Mouse (Mus musculus): Measurements from ENCODE around the gene Cd3e. TPM values are rescaled to one million over a fixed set of nuclear protein-coding genes. Genes with fewer than 3 reads are reported as not detected.
A peak's percentile ranks its signal among the peaks of the same experiment; 100 is the strongest.

Gene Cd3e
- polyA plus RNA-seq, 1 experiment = not detected

GRCm38 (mm10) chr9:45049731-45050130, 40.3 kb upstream of the Cd3e start:
- Histone ChIP-seq H3K4me3 (no peak overlapping the region), H3K36me3 (ENCODE audit: control insufficient read depth, insufficient read depth) (no peaks in the 10 kb centered on the region), H3K27me3 (ENCODE audit: control insufficient read depth, insufficient read depth, insufficient read length) (no peaks in the 10 kb centered on the region), H3ac (ENCODE audit: control insufficient read depth, insufficient read length) (no peak overlapping the region), H3K4me2 (ENCODE audit: low read depth) (no peak overlapping the region), H3K79me2 (ENCODE audit: control insufficient read depth, insufficient read depth) (no peaks in the 10 kb centered on the region)
- TF ChIP-seq TCF12 (IDR thresholded peaks at IDR 0.05; ENCODE audit: insufficient read depth, poor library complexity, severe bottlenecking) (no peak), MAX (IDR thresholded peaks at IDR 0.05; ENCODE audit: low read depth) (no peak), MYOD1 (IDR thresholded peaks at IDR 0.05; ENCODE audit: control insufficient read depth in 1 of 3, insufficient read length in 2 of 3, low read depth in 2 of 3) (no peak), TCF3 (IDR thresholded peaks at IDR 0.05; ENCODE audit: insufficient read length, low read depth) (no peak), POLR2A (IDR thresholded peaks at IDR 0.05; ENCODE audit: insufficient read length, low read depth) (no peak), POLR2AphosphoS2 (IDR thresholded peaks at IDR 0.05; ENCODE audit: insufficient read length, low read depth) (no peak), CEBPB (IDR thresholded peaks at IDR 0.05; ENCODE audit: insufficient read depth, poor library complexity, severe bottlenecking) (no peak), MYOG (IDR thresholded peaks at IDR 0.05; ENCODE audit: control insufficient read depth in 1 of 3, insufficient read depth in 1 of 3, insufficient read length in 2 of 3, low read depth in 2 of 3) (no peak), SRF (IDR thresholded peaks at IDR 0.05; ENCODE audit: control insufficient read depth, insufficient read length, low read depth) (no peak), USF1 (IDR thresholded peaks at IDR 0.05; ENCODE audit: low read depth) (no peak), REST (IDR thresholded peaks at IDR 0.05; ENCODE audit: insufficient read depth, insufficient read length) (no peak), E2F4 (IDR thresholded peaks at IDR 0.05; ENCODE audit: insufficient read depth) (no peak)

- no peaks in the 10 kb centered on the region for H3K36me3 ChIP-seq (ENCODE audit: control insufficient read depth, insufficient read depth)
- peak overlapping the region; percentile 41 for H3K4me2 ChIP-seq (ENCODE audit: low read depth)
- no peaks in the 10 kb centered on the region for H3K79me2 ChIP-seq (ENCODE audit: control insufficient read depth, insufficient read depth)
- peaks cover 9% of the 10 kb centered on the region for H3K27me3 ChIP-seq (ENCODE audit: control insufficient read depth, insufficient read depth, insufficient read length)
- H3ac ChIP-seq (ENCODE audit: control insufficient read depth, insufficient read length) = no peak overlapping the region
- TF ChIP-seq MYOD1 (IDR thresholded peaks at IDR 0.05; ENCODE audit: control insufficient read depth in 1 of 3, insufficient read length in 2 of 3, low read depth in 2 of 3) = no peak
- no peak for TF ChIP-seq TCF12 (IDR thresholded peaks at IDR 0.05; ENCODE audit: insufficient read depth, poor library complexity, severe bottlenecking)
- TF ChIP-seq SRF (IDR thresholded peaks at IDR 0.05; ENCODE audit: control insufficient read depth, insufficient read length, low read depth) = no peak
- TF ChIP-seq MYOG (IDR thresholded peaks at IDR 0.05; ENCODE audit: control insufficient read depth in 1 of 3, insufficient read depth in 1 of 3, insufficient read length in 2 of 3, low read depth in 2 of 3) = no peak
- no peak for TF ChIP-seq USF1 (IDR thresholded peaks at IDR 0.05; ENCODE audit: low read depth)
- TF ChIP-seq TCF3 (IDR thresholded peaks at IDR 0.05; ENCODE audit: insufficient read length, low read depth) = no peak
- TF ChIP-seq POLR2AphosphoS2 (IDR thresholded peaks at IDR 0.05; ENCODE audit: insufficient read length, low read depth) = no peak
- no peak for TF ChIP-seq E2F4 (IDR thresholded peaks at IDR 0.05; ENCODE audit: insufficient read depth)
- TF ChIP-seq POLR2A (IDR thresholded peaks at IDR 0.05; ENCODE audit: insufficient read length, low read depth) = no peak
- H3K4me3 ChIP-seq = no peak overlapping the region
Observed at GRCm38 (mm10) chr9:45048511-45048910, 39.1 kb upstream of the Cd3e start.

GRCm38 (mm10) chr9:45046973-45047372, 37.5 kb upstream of the Cd3e start:
- H3K4me3 ChIP-seq = no peak overlapping the region
- no peak overlapping the region for H3ac ChIP-seq (ENCODE audit: control insufficient read depth, insufficient read length)
- no peak for TF ChIP-seq POLR2A (IDR thresholded peaks at IDR 0.05; ENCODE audit: insufficient read length, low read depth)
- H3K36me3 ChIP-seq (ENCODE audit: control insufficient read depth, insufficient read depth) = no peaks in the 10 kb centered on the region
- H3K79me2 ChIP-seq (ENCODE audit: control insufficient read depth, insufficient read depth) = no peaks in the 10 kb centered on the region
- H3K4me2 ChIP-seq (ENCODE audit: low read depth) = no peak overlapping the region
- peaks cover 24% of the 10 kb centered on the region for H3K27me3 ChIP-seq (ENCODE audit: control insufficient read depth, insufficient read depth, insufficient read length)

DNA sequence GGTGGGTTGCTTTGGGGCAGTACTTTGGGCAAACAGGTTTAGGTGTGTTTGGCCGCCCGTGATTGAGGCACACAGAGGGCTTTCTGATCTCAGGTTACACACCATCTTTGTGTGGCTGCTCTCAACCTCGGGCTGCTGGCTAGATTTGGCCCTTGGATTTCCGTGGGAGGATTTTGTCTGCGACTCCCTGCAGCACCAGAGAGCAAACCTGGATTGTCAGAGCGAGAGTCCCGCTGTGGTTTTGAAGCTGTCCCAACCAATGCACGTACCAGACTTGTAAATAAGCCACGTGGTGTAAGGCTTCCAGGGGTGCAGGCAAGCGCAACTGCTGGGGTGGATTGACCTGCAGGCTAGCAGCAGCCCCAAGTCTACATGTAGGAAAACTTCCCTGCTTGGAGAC, 33.5 kb upstream of the Cd3e start:
- Histone ChIP-seq H3K36me3 (ENCODE audit: control insufficient read depth, insufficient read depth) (no peaks in the 10 kb centered on the region), H3K27me3 (ENCODE audit: control insufficient read depth, insufficient read depth, insufficient read length) (peaks cover 54% of the 10 kb centered on the region), H3ac (ENCODE audit: control insufficient read depth, insufficient read length) (no peak overlapping the region), H3K79me2 (ENCODE audit: control insufficient read depth, insufficient read depth) (no peaks in the 10 kb centered on the region), H3K4me2 (ENCODE audit: low read depth) (no peak overlapping the region), H3K4me3 (no peak overlapping the region)
- TF ChIP-seq POLR2AphosphoS2 (IDR thresholded peaks at IDR 0.05; ENCODE audit: insufficient read length, low read depth) (no peak), SRF (IDR thresholded peaks at IDR 0.05; ENCODE audit: control insufficient read depth, insufficient read length, low read depth) (no peak), E2F4 (IDR thresholded peaks at IDR 0.05; ENCODE audit: insufficient read depth) (no peak), MYOD1 (IDR thresholded peaks at IDR 0.05; ENCODE audit: control insufficient read depth in 1 of 3, insufficient read length in 2 of 3, low read depth in 2 of 3) (no peak)

DNA sequence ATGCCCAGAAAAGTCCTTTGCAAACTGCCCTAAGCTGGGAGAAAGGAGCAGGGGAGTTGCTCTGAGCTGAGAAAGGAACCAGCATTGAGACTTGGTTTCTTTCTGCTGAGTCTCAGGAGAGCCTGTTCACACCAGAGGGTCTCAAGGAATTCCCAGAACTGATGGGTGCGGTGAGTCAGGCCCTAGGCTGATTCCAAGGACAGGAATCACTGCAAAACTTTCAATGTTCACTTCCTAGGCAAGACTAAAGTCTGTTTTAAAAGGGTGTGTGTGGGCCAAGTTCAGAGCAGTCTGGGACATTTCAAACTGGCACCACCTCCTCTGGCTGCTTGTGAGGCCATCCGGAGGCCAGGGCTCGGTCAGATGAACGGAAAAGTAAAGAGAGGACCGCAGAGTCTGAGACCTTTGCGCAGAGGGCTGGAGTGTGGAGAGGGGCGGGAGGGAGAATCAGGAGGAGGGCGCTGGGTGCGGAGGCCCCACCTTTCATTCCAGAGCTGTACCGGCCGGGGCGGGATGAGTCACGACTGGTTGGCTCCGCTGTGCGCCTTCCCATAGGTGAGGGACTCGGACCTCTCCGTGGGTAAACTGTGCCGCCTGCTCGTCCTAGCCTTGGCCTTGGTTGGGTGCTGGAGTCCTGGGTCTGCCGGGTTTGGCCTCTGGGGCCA, 32.8 kb upstream of the Cd3e start:
- H3K27me3 ChIP-seq (ENCODE audit: control insufficient read depth, insufficient read depth, insufficient read length) = peaks cover 54% of the 10 kb centered on the region
- H3K4me3 ChIP-seq = no peak overlapping the region

More for the DNA sequence above, 32.8 kb upstream of the Cd3e start:
- Histone ChIP-seq H3K4me2 (ENCODE audit: low read depth) (no peak overlapping the region), H3K36me3 (ENCODE audit: control insufficient read depth, insufficient read depth) (no peaks in the 10 kb centered on the region), H3K79me2 (ENCODE audit: control insufficient read depth, insufficient read depth) (no peaks in the 10 kb centered on the region), H3ac (ENCODE audit: control insufficient read depth, insufficient read length) (no peak overlapping the region)
- TF ChIP-seq MAX (IDR thresholded peaks at IDR 0.05; ENCODE audit: low read depth) (no peak), MYOG (IDR thresholded peaks at IDR 0.05; ENCODE audit: control insufficient read depth in 1 of 3, insufficient read depth in 1 of 3, insufficient read length in 2 of 3, low read depth in 2 of 3) (no peak), CEBPB (IDR thresholded peaks at IDR 0.05; ENCODE audit: insufficient read depth, poor library complexity, severe bottlenecking) (no peak), POLR2AphosphoS2 (IDR thresholded peaks at IDR 0.05; ENCODE audit: insufficient read length, low read depth) (no peak), USF1 (IDR thresholded peaks at IDR 0.05; ENCODE audit: low read depth) (no peak)

Data from myocyte (in vitro differentiated cells).